In genomic region chr2:117910781-117911180, GRCm38 (mm10) we compare ENCODE assay signal across 22 mouse cellular contexts.
DNase-seq lines count a peak whose midpoint lies in the region; ATAC-seq and TF ChIP-seq lines count a peak whose summit lies in the region.
"Had no signal": no experiment of that assay in that cellular context is flagged by ENCODE, and none has a peak within 500 bp of the region (broad histone marks: within the 10 kb centered on the region; RNA-seq: fewer than 3 reads in every experiment).

No protein-coding gene starts in this region.

- no peaks in the 10 kb centered on the region for H3K9me3 ChIP-seq in midbrain, embryonic 14.5 days (ENCODE audit: control insufficient read depth, low read length)
- H3K9me3 ChIP-seq: embryonic facial prominence, embryonic 13.5 days; embryonic facial prominence, embryonic 15.5 days; forebrain, embryonic 13.5 days; forebrain, embryonic 15.5 days had no signal

- H3K36me3 ChIP-seq in midbrain, embryonic 14.5 days (ENCODE audit: control insufficient read depth, insufficient read depth, low read length), result no peaks in the 10 kb centered on the region
- H3K36me3 ChIP-seq: embryonic facial prominence, embryonic 13.5 days; embryonic facial prominence, embryonic 15.5 days; forebrain, embryonic 15.5 days had no signal

- no peak overlapping the region for H3K4me3 ChIP-seq in embryonic fibroblast, embryonic 13.5 days (ENCODE audit: insufficient read depth, low read length)
- H3K4me3 ChIP-seq in midbrain, embryonic 14.5 days (replicated peaks; ENCODE audit: low read depth, low read length), result no peak overlapping the region
- H3K4me3 ChIP-seq: embryonic facial prominence, embryonic 13.5 days; embryonic facial prominence, embryonic 15.5 days; forebrain, embryonic 13.5 days; forebrain, embryonic 15.5 days had no signal

- H3K27ac ChIP-seq in embryonic fibroblast, embryonic 13.5 days (ENCODE audit: insufficient read depth, low read length), result peak overlapping the region; percentile 100
- no peak overlapping the region for H3K27ac ChIP-seq in midbrain, embryonic 14.5 days (replicated peaks; ENCODE audit: low read depth, low read length)
- H3K27ac ChIP-seq: embryonic facial prominence, embryonic 13.5 days; embryonic facial prominence, embryonic 15.5 days; forebrain, embryonic 13.5 days; forebrain, embryonic 15.5 days had no signal

- no peak overlapping the region for H3K9ac ChIP-seq in midbrain, embryonic 14.5 days (replicated peaks; ENCODE audit: low read length)
- H3K9ac ChIP-seq: embryonic facial prominence, embryonic 13.5 days; embryonic facial prominence, embryonic 15.5 days; forebrain, embryonic 13.5 days; forebrain, embryonic 15.5 days; forebrain, postnatal 0 days had no signal

- DNase-seq in 3134 (ENCODE audit: extremely low read depth, insufficient read length, low spot score) (peak; percentile 46), 3T3-L1 (ENCODE audit: low read depth, low spot score) (peak; percentile 55)
- no peak for DNase-seq in neural tube, embryonic 10.5 days (ENCODE audit: extremely low spot score, low spot score)
- DNase-seq in midbrain, embryonic 14.5 days, result no peak
- no peak for DNase-seq in cerebellum, adult 9-10 months
- DNase-seq: adrenal gland, adult 8-10 months; adrenal gland, postnatal 14 days; adrenal gland, postnatal 36 days; cerebellum, adult 11-12 months; cerebellum, adult 2 months; cerebellum, adult 9-11 months; cerebellum, postnatal 14 days; cerebellum, postnatal 36 days; embryo, embryonic 11 days; forebrain, postnatal 0 days had no signal

- ATAC-seq in midbrain, embryonic 14.5 days (ENCODE audit: low FRiP score, low TSS enrichment), result no peak
- ATAC-seq: activated CD4-positive, CD25-positive, alpha-beta regulatory T cell, adult 4 months; forebrain, embryonic 13.5 days; forebrain, embryonic 15.5 days; forebrain, postnatal 0 days; Patski had no signal

- peaks cover 11% of the 10 kb centered on the region for H3K4me1 ChIP-seq in embryonic fibroblast, embryonic 13.5 days (ENCODE audit: control insufficient read depth, insufficient read depth, low read length)
- H3K4me1 ChIP-seq in midbrain, embryonic 14.5 days (ENCODE audit: control insufficient read depth, insufficient read depth, low read length), result no peaks in the 10 kb centered on the region
- H3K4me1 ChIP-seq: embryonic facial prominence, embryonic 13.5 days; embryonic facial prominence, embryonic 15.5 days; forebrain, embryonic 13.5 days; forebrain, embryonic 15.5 days had no signal

- no peaks in the 10 kb centered on the region for H3K27me3 ChIP-seq in midbrain, embryonic 14.5 days (ENCODE audit: control insufficient read depth, insufficient read depth, low read length)
- H3K27me3 ChIP-seq: embryonic facial prominence, embryonic 13.5 days; embryonic facial prominence, embryonic 15.5 days; forebrain, embryonic 13.5 days; forebrain, embryonic 15.5 days; Patski had no signal

- 70% methylated on average over 1 of the region's 1 CpGs for WGBS in midbrain, embryonic 14.5 days

- no peak for TF ChIP-seq CTCF in embryonic fibroblast, embryonic 13.5 days (IDR thresholded peaks at IDR 0.05; ENCODE audit: borderline replicate concordance, insufficient read depth, low read length)

- no peak overlapping the region for H3K4me2 ChIP-seq in midbrain, embryonic 14.5 days (ENCODE audit: low read length)
- H3K4me2 ChIP-seq: embryonic facial prominence, embryonic 13.5 days; embryonic facial prominence, embryonic 15.5 days; forebrain, embryonic 13.5 days; forebrain, embryonic 15.5 days had no signal

- no peak for TF ChIP-seq POLR2A in embryonic fibroblast, embryonic 13.5 days (IDR thresholded peaks at IDR 0.05; ENCODE audit: low read depth, low read length)

Comparison
In these comparisons a context has a peak if more than half of its experiments do, and no peak if none do; other contexts are left out.
1. DNase-seq: peak in 3134 (single experiment) and 3T3-L1 (single experiment); none in neural tube, embryonic 10.5 days (single experiment), midbrain, embryonic 14.5 days (single experiment) and cerebellum, adult 9-10 months (single experiment).